Mouse (Mus musculus): Measurements from ENCODE around the gene Ablim1. TPM values are rescaled to one million over a fixed set of nuclear protein-coding genes. Genes with fewer than 3 reads are reported as not detected.

The Ablim1 gene
- polyA plus RNA-seq, 1 experiment from 2014 or later = 46.9 TPM

DNA sequence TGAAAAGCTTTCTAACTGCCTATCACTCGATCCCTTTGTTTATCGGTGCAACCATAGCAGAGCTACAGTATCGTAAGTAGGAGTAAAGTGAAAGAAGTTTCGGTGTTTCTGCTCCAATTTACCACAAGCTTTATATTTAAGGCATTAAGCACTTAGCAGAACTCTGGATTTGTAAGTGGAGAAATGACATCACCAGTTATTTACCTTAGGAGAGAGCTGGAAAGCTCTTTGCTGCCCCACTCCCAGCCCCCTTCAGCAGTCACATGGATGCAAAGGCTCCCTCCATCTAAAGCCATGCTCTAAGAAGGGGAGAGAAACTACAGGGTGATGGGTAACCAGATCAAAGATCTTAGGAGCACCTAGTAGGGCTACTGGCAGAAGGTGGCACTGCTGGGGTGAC is 241.3 kb downstream of the Ablim1 start:
- H3K9me3 ChIP-seq (ENCODE audit: control insufficient read depth, low read length) = no peaks in the 10 kb centered on the region
- peaks cover 2 to 4% of the 10 kb centered on the region in 2 experiments; a peak in 1 of 4 replicates for H3K4me1 ChIP-seq (ENCODE audit: control insufficient read depth in 2 of 2, insufficient read depth in 2 of 2, low read length in 2 of 2)
- no peak overlapping the region for H3K4me3 ChIP-seq (ENCODE audit: control insufficient read depth in 1 of 2, insufficient read depth in 1 of 2, low read depth in 1 of 2, low read length in 2 of 2)
- no peak overlapping the region for H3K4me2 ChIP-seq (ENCODE audit: low read length)
- no peak overlapping the region for H3K9ac ChIP-seq (ENCODE audit: low read length)
- peak overlapping the region in 1 of 2 experiments; percentile 15; a peak in 1 of 4 replicates for H3K27ac ChIP-seq (replicated peaks in 1 of 2; ENCODE audit: control insufficient read depth in 1 of 2, insufficient read depth in 1 of 2, low read depth in 2 of 2, low read length in 2 of 2)
- WGBS = 87% methylated on average over 4 of the region's 4 CpGs
- peaks cover 34% of the 10 kb centered on the region for H3K36me3 ChIP-seq (ENCODE audit: control insufficient read depth, insufficient read depth, low read length)
- H3K27me3 ChIP-seq (ENCODE audit: control insufficient read depth, insufficient read depth, low read length) = no peaks in the 10 kb centered on the region
- ATAC-seq (ENCODE audit: insufficient number of reproducible peaks, insufficient read depth, low FRiP score, low read depth) = no peak

DNA sequence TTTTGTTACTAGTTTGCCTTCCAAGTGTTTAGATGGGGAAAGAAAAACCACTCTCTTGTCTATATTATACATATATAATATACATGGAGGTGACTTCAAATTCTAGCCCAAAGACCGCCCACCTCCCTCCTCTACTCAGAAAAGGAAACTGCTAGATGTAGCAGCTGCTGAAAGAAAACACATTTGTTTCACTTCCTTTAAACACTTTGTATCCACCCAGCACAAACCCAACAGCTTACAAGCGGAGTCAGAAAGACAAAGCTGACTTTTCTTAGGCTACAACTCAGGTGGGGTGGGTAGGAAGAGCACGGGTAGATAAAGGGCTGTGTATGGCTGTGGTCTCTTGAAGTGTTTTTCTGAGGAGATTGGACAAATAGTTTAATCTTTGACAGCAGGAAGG is 242.0 kb downstream of the Ablim1 start:
- Histone ChIP-seq H3K36me3 (ENCODE audit: control insufficient read depth, insufficient read depth, low read length) (peaks cover 36% of the 10 kb centered on the region), H3K27me3 (ENCODE audit: control insufficient read depth, insufficient read depth, low read length) (no peaks in the 10 kb centered on the region), H3K4me3 (ENCODE audit: control insufficient read depth in 1 of 2, insufficient read depth in 1 of 2, low read depth in 1 of 2, low read length in 2 of 2) (no peak overlapping the region), H3K9me3 (ENCODE audit: control insufficient read depth, low read length) (no peaks in the 10 kb centered on the region), H3K27ac (replicated peaks in 1 of 2; ENCODE audit: control insufficient read depth in 1 of 2, insufficient read depth in 1 of 2, low read depth in 2 of 2, low read length in 2 of 2) (peak overlapping the region; percentile 15 to 34; a peak in 1 of 4 replicates), H3K9ac (ENCODE audit: low read length) (no peak overlapping the region), H3K4me2 (ENCODE audit: low read length) (no peak overlapping the region), H3K4me1 (ENCODE audit: control insufficient read depth in 2 of 2, insufficient read depth in 2 of 2, low read length in 2 of 2) (0 out of 4 replicates have a peak, but pooled peaks cover 0 to 2% of the 10 kb centered on the region in 2 experiments)
- ATAC-seq (ENCODE audit: insufficient number of reproducible peaks, insufficient read depth, low FRiP score, low read depth) = no peak
- whole genome bisulfite sequencing = 59% methylated on average over 3 of the region's 3 CpGs

GRCm38 (mm10) chr19:57067108-57067613 is 247.6 kb downstream of the Ablim1 start:
- H3K9me3 ChIP-seq (ENCODE audit: control insufficient read depth, low read length) = no peaks in the 10 kb centered on the region
- no peak overlapping the region for H3K4me2 ChIP-seq (ENCODE audit: low read length)
- H3K4me1 ChIP-seq (ENCODE audit: control insufficient read depth in 2 of 2, insufficient read depth in 2 of 2, low read length in 2 of 2) = no peaks in the 10 kb centered on the region
- H3K36me3 ChIP-seq (ENCODE audit: control insufficient read depth, insufficient read depth, low read length) = peaks cover 59% of the 10 kb centered on the region
- 80% methylated on average over 9 of the region's 9 CpGs for WGBS
- ATAC-seq (ENCODE audit: insufficient number of reproducible peaks, insufficient read depth, low FRiP score, low read depth) = no peak
- H3K27ac ChIP-seq (replicated peaks in 1 of 2; ENCODE audit: control insufficient read depth in 1 of 2, insufficient read depth in 1 of 2, low read depth in 2 of 2, low read length in 2 of 2) = no peak overlapping the region
- H3K27me3 ChIP-seq (ENCODE audit: control insufficient read depth, insufficient read depth, low read length) = no peaks in the 10 kb centered on the region
- H3K4me3 ChIP-seq (ENCODE audit: control insufficient read depth in 1 of 2, insufficient read depth in 1 of 2, low read depth in 1 of 2, low read length in 2 of 2) = no peak overlapping the region
- H3K9ac ChIP-seq (ENCODE audit: low read length) = no peak overlapping the region

GRCm38 (mm10) chr19:57066313-57066712 is 248.4 kb downstream of the Ablim1 start:
- no peak overlapping the region for H3K27ac ChIP-seq (replicated peaks in 1 of 2; ENCODE audit: control insufficient read depth in 1 of 2, insufficient read depth in 1 of 2, low read depth in 2 of 2, low read length in 2 of 2)
- no peak overlapping the region for H3K4me3 ChIP-seq (ENCODE audit: control insufficient read depth in 1 of 2, insufficient read depth in 1 of 2, low read depth in 1 of 2, low read length in 2 of 2)
- H3K36me3 ChIP-seq (ENCODE audit: control insufficient read depth, insufficient read depth, low read length) = peaks cover 67% of the 10 kb centered on the region
- no peak overlapping the region for H3K4me2 ChIP-seq (ENCODE audit: low read length)
- no peak overlapping the region for H3K9ac ChIP-seq (ENCODE audit: low read length)
- WGBS = 37% methylated on average over 3 of the region's 3 CpGs
- no peaks in the 10 kb centered on the region for H3K4me1 ChIP-seq (ENCODE audit: control insufficient read depth in 2 of 2, insufficient read depth in 2 of 2, low read length in 2 of 2)
- H3K9me3 ChIP-seq (ENCODE audit: control insufficient read depth, low read length) = no peaks in the 10 kb centered on the region
- ATAC-seq (ENCODE audit: insufficient number of reproducible peaks, insufficient read depth, low FRiP score, low read depth) = no peak
- H3K27me3 ChIP-seq (ENCODE audit: control insufficient read depth, insufficient read depth, low read length) = no peaks in the 10 kb centered on the region

DNA sequence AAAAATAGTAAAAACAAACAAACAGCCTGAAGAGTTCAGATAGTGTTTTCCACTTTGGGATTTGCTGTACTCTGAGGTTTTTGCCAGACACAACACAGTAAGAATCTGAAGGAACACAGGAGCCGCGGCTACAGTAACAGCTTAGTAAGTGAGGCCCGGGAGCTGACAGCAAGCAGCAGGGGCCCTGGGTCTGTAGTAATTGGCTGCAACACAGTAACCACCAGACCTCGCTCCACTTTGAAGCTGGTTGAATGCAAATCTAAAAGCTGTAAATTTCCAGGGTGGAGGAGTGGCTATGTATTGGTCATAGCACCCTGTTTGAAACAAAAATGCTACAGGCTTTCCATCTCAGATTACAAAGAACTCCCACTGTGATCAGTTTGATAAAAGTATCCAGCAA is 252.0 kb downstream of the Ablim1 start:
- Histone ChIP-seq H3K4me3 (ENCODE audit: control insufficient read depth in 1 of 2, insufficient read depth in 1 of 2, low read depth in 1 of 2, low read length in 2 of 2) (no peak overlapping the region), H3K9ac (ENCODE audit: low read length) (no peak overlapping the region), H3K9me3 (ENCODE audit: control insufficient read depth, low read length) (peaks cover 3% of the 10 kb centered on the region), H3K27ac (replicated peaks in 1 of 2; ENCODE audit: control insufficient read depth in 1 of 2, insufficient read depth in 1 of 2, low read depth in 2 of 2, low read length in 2 of 2) (no peak overlapping the region), H3K27me3 (ENCODE audit: control insufficient read depth, insufficient read depth, low read length) (no peaks in the 10 kb centered on the region), H3K36me3 (ENCODE audit: control insufficient read depth, insufficient read depth, low read length) (peaks cover 78% of the 10 kb centered on the region), H3K4me1 (ENCODE audit: control insufficient read depth in 2 of 2, insufficient read depth in 2 of 2, low read length in 2 of 2) (no peaks in the 10 kb centered on the region), H3K4me2 (ENCODE audit: low read length) (no peak overlapping the region)
- WGBS = 76% methylated on average over 4 of the region's 4 CpGs
- ATAC-seq (ENCODE audit: insufficient number of reproducible peaks, insufficient read depth, low FRiP score, low read depth) = no peak

DNA sequence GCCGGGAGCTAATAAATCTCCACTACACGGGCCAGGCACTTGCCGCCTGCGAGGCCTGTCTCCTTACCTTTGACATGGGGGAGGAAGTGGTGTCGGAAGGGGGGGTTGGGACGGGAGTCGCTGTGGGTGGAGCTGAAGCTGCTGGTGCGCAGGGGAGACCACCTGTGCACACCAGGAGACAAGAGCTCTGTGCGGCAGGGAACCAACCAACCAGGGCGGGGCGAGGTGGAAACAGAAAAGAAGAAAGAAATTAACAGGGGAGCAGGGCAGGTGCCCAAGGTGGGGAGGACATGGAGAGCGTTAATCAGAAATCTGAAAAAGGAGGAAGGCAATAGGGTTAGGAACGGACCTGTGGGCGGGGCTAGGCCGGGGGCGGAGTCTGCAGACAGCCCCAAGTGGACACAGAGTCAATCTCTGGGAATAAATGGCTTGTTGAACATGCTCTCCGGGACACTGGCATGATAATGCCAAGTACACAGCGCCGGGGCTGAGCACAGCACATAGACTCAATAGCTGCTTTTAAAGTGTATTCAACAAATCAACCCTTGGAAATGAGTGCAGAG is 255.6 kb downstream of the Ablim1 start:
- WGBS = 58% methylated on average over 19 of the region's 19 CpGs
- peaks cover 66% of the 10 kb centered on the region for H3K36me3 ChIP-seq (ENCODE audit: control insufficient read depth, insufficient read depth, low read length)
- ATAC-seq (ENCODE audit: insufficient number of reproducible peaks, insufficient read depth, low FRiP score, low read depth) = no peak
- H3K4me2 ChIP-seq (ENCODE audit: low read length) = no peak overlapping the region
- no peak overlapping the region for H3K27ac ChIP-seq (replicated peaks in 1 of 2; ENCODE audit: control insufficient read depth in 1 of 2, insufficient read depth in 1 of 2, low read depth in 2 of 2, low read length in 2 of 2)
- no peak overlapping the region for H3K9ac ChIP-seq (ENCODE audit: low read length)
- H3K4me3 ChIP-seq (ENCODE audit: control insufficient read depth in 1 of 2, insufficient read depth in 1 of 2, low read depth in 1 of 2, low read length in 2 of 2) = no peak overlapping the region
- H3K4me1 ChIP-seq (ENCODE audit: control insufficient read depth in 2 of 2, insufficient read depth in 2 of 2, low read length in 2 of 2) = no peaks in the 10 kb centered on the region
- no peaks in the 10 kb centered on the region for H3K27me3 ChIP-seq (ENCODE audit: control insufficient read depth, insufficient read depth, low read length)
- H3K9me3 ChIP-seq (ENCODE audit: control insufficient read depth, low read length) = peaks cover 6% of the 10 kb centered on the region

- no peak for ATAC-seq (ENCODE audit: insufficient number of reproducible peaks, insufficient read depth, low FRiP score, low read depth)
- 94% methylated on average over 2 of the region's 2 CpGs for WGBS
- no peak overlapping the region for H3K4me3 ChIP-seq (ENCODE audit: control insufficient read depth in 1 of 2, insufficient read depth in 1 of 2, low read depth in 1 of 2, low read length in 2 of 2)
- no peaks in the 10 kb centered on the region for H3K27me3 ChIP-seq (ENCODE audit: control insufficient read depth, insufficient read depth, low read length)
- H3K9me3 ChIP-seq (ENCODE audit: control insufficient read depth, low read length) = peaks cover 6% of the 10 kb centered on the region
- no peak overlapping the region for H3K9ac ChIP-seq (ENCODE audit: low read length)
- H3K36me3 ChIP-seq (ENCODE audit: control insufficient read depth, insufficient read depth, low read length) = peaks cover 60% of the 10 kb centered on the region
- H3K27ac ChIP-seq (replicated peaks in 1 of 2; ENCODE audit: control insufficient read depth in 1 of 2, insufficient read depth in 1 of 2, low read depth in 2 of 2, low read length in 2 of 2) = no peak overlapping the region
- H3K4me1 ChIP-seq (ENCODE audit: control insufficient read depth in 2 of 2, insufficient read depth in 2 of 2, low read length in 2 of 2) = no peaks in the 10 kb centered on the region
- no peak overlapping the region for H3K4me2 ChIP-seq (ENCODE audit: low read length)
Observed at GRCm38 (mm10) chr19:57057568-57057967, 257.2 kb downstream of the Ablim1 start.
